Mouse (Mus musculus) heart, adult 9 months (tissue): ENCODE results near the gene Apmap.

Experiments used
- DNase-seq, 2 experiments: peaks; one replicate each; pipeline ENCODE4 v3.0.0; 2022; ENCODE audit warnings: low spot score in 2 of 2

The Apmap gene

GRCm38 (mm10) chr2:150608087-150608799 lies at the start of gene Apmap:
Gene Apmap (minus strand): TSS chr2:150608567.
- DNase-seq, result peak; percentile 92 to 96

GRCm38 (mm10) chr2:150656975-150657768 lies 48.8 kb upstream of the Apmap start:
- no peak for DNase-seq

- DNase-seq, result no peak
These were observed 47.7 kb upstream of the Apmap start for GRCm38 (mm10) chr2:150656112-150656511.

GRCm38 (mm10) chr2:150655290-150655689 lies 46.9 kb upstream of the Apmap start:
- peak; percentile 46 to 48 for DNase-seq

- DNase-seq, result no peak
These were observed 46.4 kb upstream of the Apmap start for GRCm38 (mm10) chr2:150654814-150655213.

GRCm38 (mm10) chr2:150651366-150651765 lies 43.0 kb upstream of the Apmap start:
- no peak for DNase-seq

GRCm38 (mm10) chr2:150650511-150651074 lies 42.2 kb upstream of the Apmap start:
- DNase-seq, result no peak

- peak in 1 of 2 experiments; percentile 52 for DNase-seq
These were observed 40.0 kb upstream of the Apmap start for GRCm38 (mm10) chr2:150648300-150648895.

- peak in 1 of 2 experiments; percentile 30 for DNase-seq
These were observed 39.4 kb upstream of the Apmap start for GRCm38 (mm10) chr2:150647681-150648299.

- DNase-seq, result no peak
These were observed 38.2 kb upstream of the Apmap start for GRCm38 (mm10) chr2:150646411-150647121.

- DNase-seq, result no peak
These were observed 36.9 kb upstream of the Apmap start for GRCm38 (mm10) chr2:150645225-150645624.

GRCm38 (mm10) chr2:150643726-150644415 lies 35.5 kb upstream of the Apmap start:
- DNase-seq, result no peak

- DNase-seq, result no peak
These were observed 34.8 kb upstream of the Apmap start for GRCm38 (mm10) chr2:150643166-150643565.

- DNase-seq, result no peak
These were observed 30.0 kb upstream of the Apmap start for GRCm38 (mm10) chr2:150638370-150638733.

GRCm38 (mm10) chr2:150637702-150638369 lies 29.5 kb upstream of the Apmap start:
- no peak for DNase-seq

- no peak for DNase-seq
These were observed 27.6 kb upstream of the Apmap start for GRCm38 (mm10) chr2:150635877-150636446.

GRCm38 (mm10) chr2:150629255-150629654 lies 20.9 kb upstream of the Apmap start:
- no peak for DNase-seq

- no peak for DNase-seq
These were observed 18.8 kb upstream of the Apmap start for GRCm38 (mm10) chr2:150627140-150627539.

- DNase-seq, result no peak
These were observed 16.6 kb upstream of the Apmap start for GRCm38 (mm10) chr2:150624926-150625325.

GRCm38 (mm10) chr2:150623957-150624356 lies 15.6 kb upstream of the Apmap start:
- DNase-seq, result no peak
